12 mouse cellular contexts compared by ENCODE assay signal in genomic region chr3:86845578-86845977, GRCm38 (mm10).
DNase-seq lines count a peak whose midpoint lies in the region; ATAC-seq lines count a peak whose summit lies in the region.
"Had no signal": no experiment of that assay in that cellular context is flagged by ENCODE, and none has a peak within 500 bp of the region (broad histone marks: within the 10 kb centered on the region; RNA-seq: fewer than 3 reads in every experiment).

No protein-coding gene starts in this region.

- no peak for ATAC-seq in kidney, embryonic 15.5 days (replicated peaks; ENCODE audit: low FRiP score)
- ATAC-seq in midbrain, embryonic 16.5 days, result no peak
- ATAC-seq: intestine, postnatal 0 days had no signal

- H3K4me2 ChIP-seq in kidney, embryonic 15.5 days, result no peak overlapping the region
- H3K4me2 ChIP-seq in midbrain, embryonic 16.5 days (ENCODE audit: low read length), result peak overlapping the region; percentile 3; the same call in 1 of the 2 replicates

- peaks cover 16% of the 10 kb centered on the region for H3K4me1 ChIP-seq in kidney, embryonic 15.5 days
- peaks cover 47% of the 10 kb centered on the region for H3K4me1 ChIP-seq in midbrain, embryonic 16.5 days (ENCODE audit: control insufficient read depth, insufficient read depth, low read length)

- H3K36me3 ChIP-seq in kidney, embryonic 15.5 days, result no peaks in the 10 kb centered on the region
- H3K36me3 ChIP-seq in midbrain, embryonic 16.5 days (ENCODE audit: control insufficient read depth, insufficient read depth, low read length), result no peaks in the 10 kb centered on the region

- 73% methylated on average over 1 of the region's 1 CpGs for WGBS in kidney, embryonic 15.5 days
- WGBS in midbrain, embryonic 16.5 days, result 67% methylated on average over 1 of the region's 1 CpGs

- no peaks in the 10 kb centered on the region for H3K9me3 ChIP-seq in kidney, embryonic 15.5 days (replicated peaks)
- H3K9me3 ChIP-seq in midbrain, embryonic 16.5 days (replicated peaks; ENCODE audit: control insufficient read depth, low read length, poor library complexity, severe bottlenecking), result no peaks in the 10 kb centered on the region

- H3K9ac ChIP-seq in kidney, embryonic 15.5 days, result no peak overlapping the region
- H3K9ac ChIP-seq in midbrain, embryonic 16.5 days (ENCODE audit: low read depth, low read length), result 0 out of 2 replicates have a peak overlapping the region, but pooled peaks have one; percentile 1

- H3K27ac ChIP-seq in kidney, embryonic 15.5 days, result no peak overlapping the region
- peak overlapping the region; percentile 70 for H3K27ac ChIP-seq in midbrain, embryonic 16.5 days (ENCODE audit: low read length)

- DNase-seq in kidney, adult 9 months, result peak; percentile 11
- DNase-seq in brain, adult 2 months (ENCODE audit: low read depth, low spot score), result peak; percentile 49
- DNase-seq in heart, adult 9 months (ENCODE audit: low spot score in 2 of 2), result peak; percentile 6 to 29
- DNase-seq in yolk sac, embryonic 10.5 days (ENCODE audit: low spot score), result no peak
- DNase-seq in urinary bladder, adult 2 months (ENCODE audit: low spot score), result no peak
- no peak for DNase-seq in thymus, adult 18-20 months
- DNase-seq: adrenal gland, postnatal 10 days; cerebellum, postnatal 14 days; left cerebral cortex, postnatal 4 days had no signal

- H3K4me3 ChIP-seq in kidney, embryonic 15.5 days (replicated peaks), result no peak overlapping the region
- H3K4me3 ChIP-seq in midbrain, embryonic 16.5 days (ENCODE audit: low read depth, low read length), result no peak overlapping the region

- no peaks in the 10 kb centered on the region for H3K27me3 ChIP-seq in kidney, embryonic 15.5 days
- no peaks in the 10 kb centered on the region for H3K27me3 ChIP-seq in midbrain, embryonic 16.5 days (ENCODE audit: control insufficient read depth, insufficient read depth, low read depth, low read length)

Comparison
In these comparisons a context has a peak if more than half of its experiments do, and no peak if none do; other contexts are left out.
1. DNase-seq: peak in kidney, adult 9 months (single experiment), brain, adult 2 months (single experiment) and heart, adult 9 months (2 of 2); none in yolk sac, embryonic 10.5 days (single experiment), urinary bladder, adult 2 months (single experiment) and thymus, adult 18-20 months (0 of 2).